Mouse (Mus musculus) testis, adult 2 months (tissue): ENCODE results near the gene Ghrhr. TPM values are rescaled to one million over a fixed set of nuclear protein-coding genes. Genes with fewer than 3 reads are reported as not detected.

Experiments
- H3K27ac ChIP-seq: fragments of 200-500 bp; 2 replicates; pipeline ENCODE4 v1.5.1; 2012; ENCODE audit warnings: low read depth, low read length; ENCODE audit not compliant: control insufficient read depth, insufficient read depth
- H3K27me3 ChIP-seq: fragments of 200-500 bp; 2 replicates; pipeline ENCODE4 v1.6.1; 2012; ENCODE audit warnings: mild to moderate bottlenecking, low read length, moderate library complexity; ENCODE audit not compliant: control insufficient read depth, insufficient read depth
- H3K36me3 ChIP-seq: fragments of 200-500 bp; 2 replicates; pipeline ENCODE4 v1.6.1; 2012; ENCODE audit warnings: mild to moderate bottlenecking, low read length; ENCODE audit not compliant: control insufficient read depth, insufficient read depth
- H3K4me1 ChIP-seq: fragments of 200-500 bp; 2 replicates; pipeline ENCODE4 v1.6.1; 2012; ENCODE audit warnings: low read length; ENCODE audit not compliant: control insufficient read depth, insufficient read depth
- H3K4me3 ChIP-seq: fragments of 200-500 bp; 2 replicates; pipeline ENCODE4 v1.5.1; 2012; ENCODE audit warnings: low read depth, mild to moderate bottlenecking, low read length, moderate library complexity, mixed read lengths; ENCODE audit not compliant: control insufficient read depth
- CTCF ChIP-seq: fragments of 200-500 bp; IDR thresholded peaks from 2 replicates; pipeline ENCODE4 v1.5.1; 2012; ENCODE audit warnings: low read depth, mild to moderate bottlenecking, inconsistent platforms, low read length, moderate library complexity; ENCODE audit not compliant: control insufficient read depth, insufficient read depth, insufficient replicate concordance
- POLR2A ChIP-seq: fragments of 200-500 bp; IDR thresholded peaks from 2 replicates; pipeline ENCODE4 v1.6.1; 2012; ENCODE audit warnings: low read depth, mild to moderate bottlenecking, inconsistent platforms, low read length, moderate library complexity; ENCODE audit not compliant: control insufficient read depth
- polyA plus RNA-seq: library from polyadenylated mRNA; depleted of rRNA; stranded (reverse); fragments of >200 nt; gene quantifications from 2 replicates; pipeline ENCODE4 v1.2.3, GENCODE M21; 2012; rRNA removed

Ghrhr gene
- not detected in 2 replicates for polyA plus RNA-seq

DNA sequence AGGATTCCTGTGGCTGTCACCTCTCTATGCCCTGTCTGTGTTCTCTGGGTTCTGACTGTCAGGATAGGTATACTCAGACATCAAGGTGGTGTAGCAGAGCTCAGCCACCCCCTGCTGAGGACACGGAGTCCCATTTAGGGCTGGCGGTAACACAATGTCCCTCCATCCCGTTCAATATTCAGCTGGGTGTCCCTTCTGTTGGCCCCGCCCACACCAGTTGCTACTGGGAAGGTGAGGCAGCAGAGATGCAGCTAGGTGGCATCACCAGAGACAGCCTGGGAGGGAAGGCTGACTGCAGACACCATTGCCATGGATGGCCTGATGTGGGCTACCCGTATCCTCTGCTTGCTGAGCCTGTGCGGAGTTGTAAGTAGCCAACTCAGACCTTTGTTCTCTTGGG lies at the start of gene Ghrhr:
Ghrhr (plus strand) TSS at position 220 of the 400 bp plus-strand sequence.
- H3K27ac ChIP-seq, result no peak within 1 kb of the TSS
- TF ChIP-seq POLR2A (no peak), CTCF (no peak)
- no peak within 1 kb of the TSS for H3K4me3 ChIP-seq
- H3K36me3 ChIP-seq, result no peaks in the 10 kb centered on the region
- no peaks in the 10 kb centered on the region for H3K27me3 ChIP-seq
- H3K4me1 ChIP-seq, result no peaks in the 10 kb centered on the region

DNA sequence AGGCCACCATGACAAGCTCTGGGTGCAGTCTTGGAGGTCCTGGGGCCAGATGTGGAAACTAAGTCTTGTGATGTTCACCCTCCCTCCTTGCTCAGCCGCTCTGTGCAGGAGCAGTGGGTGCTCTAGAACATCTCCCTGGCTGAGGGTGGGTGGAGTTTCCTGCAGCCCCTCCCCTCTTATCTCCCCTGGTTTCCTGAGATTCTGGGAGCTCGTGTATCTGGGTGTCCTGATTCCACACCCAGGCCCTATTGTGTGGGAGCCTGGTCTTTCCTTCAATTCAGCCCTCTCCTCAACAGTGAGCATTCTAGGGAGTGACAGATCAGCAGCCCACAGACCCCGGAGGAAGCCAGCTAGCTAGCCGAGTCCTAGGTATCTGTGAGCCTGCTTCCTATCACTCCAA lies 49.8 kb upstream of the Ghrhr start:
- H3K4me3 ChIP-seq, result no peak overlapping the region
- H3K4me1 ChIP-seq, result peaks cover 2% of the 10 kb centered on the region
- no peaks in the 10 kb centered on the region for H3K36me3 ChIP-seq
- no peaks in the 10 kb centered on the region for H3K27me3 ChIP-seq
- no peak overlapping the region for H3K27ac ChIP-seq
- TF ChIP-seq CTCF (no peak), POLR2A (no peak)

DNA sequence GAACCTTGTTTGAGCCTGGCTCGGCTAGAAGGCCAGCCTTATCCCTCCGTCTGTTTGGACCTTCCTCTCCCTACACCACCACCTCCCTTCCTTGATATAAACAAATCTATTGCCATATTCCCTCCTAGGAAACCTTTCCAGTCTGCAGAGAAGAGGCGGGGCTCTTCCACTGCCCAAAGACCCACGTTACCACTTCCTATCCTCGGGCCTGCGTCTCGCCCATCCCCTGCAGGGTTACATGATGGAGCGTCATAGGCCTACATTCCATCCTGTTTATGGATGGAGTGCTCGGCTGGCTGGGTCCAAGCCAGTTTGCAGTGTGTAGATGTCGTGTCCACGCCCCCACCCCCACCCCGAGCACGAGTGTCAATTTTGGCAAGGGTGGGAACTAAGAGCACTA lies 48.8 kb upstream of the Ghrhr start:
- no peak overlapping the region for H3K4me3 ChIP-seq
- no peaks in the 10 kb centered on the region for H3K36me3 ChIP-seq
- no peak overlapping the region for H3K27ac ChIP-seq
- H3K4me1 ChIP-seq, result peaks cover 2% of the 10 kb centered on the region
- no peaks in the 10 kb centered on the region for H3K27me3 ChIP-seq
- no peak for TF ChIP-seq CTCF
- no peak for TF ChIP-seq POLR2A

DNA sequence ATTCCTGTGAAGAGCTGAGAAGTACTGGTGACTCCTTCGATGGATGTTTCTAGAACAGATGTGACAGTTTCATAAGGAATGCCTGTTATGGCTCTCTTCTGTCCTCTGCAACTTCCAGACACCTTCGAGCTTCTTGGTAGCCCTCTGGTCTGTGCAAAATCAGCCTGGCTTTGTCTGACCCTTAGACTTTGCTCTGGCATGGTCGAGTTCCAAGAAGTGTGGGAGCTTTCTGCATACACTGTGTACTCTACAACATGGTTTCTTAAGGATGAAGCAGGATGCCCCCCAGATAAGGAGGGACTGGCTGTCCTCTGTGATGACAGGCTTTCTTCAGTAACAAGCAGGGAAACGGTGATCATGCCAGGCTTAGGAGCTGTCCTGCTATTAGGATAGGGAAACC lies 47.9 kb upstream of the Ghrhr start:
- Histone ChIP-seq H3K4me1 (peaks cover 2% of the 10 kb centered on the region), H3K27ac (no peak overlapping the region), H3K4me3 (no peak overlapping the region), H3K27me3 (no peaks in the 10 kb centered on the region), H3K36me3 (no peaks in the 10 kb centered on the region)
- TF ChIP-seq POLR2A (no peak), CTCF (no peak)

- Histone ChIP-seq H3K27ac (no peak overlapping the region), H3K4me3 (no peak overlapping the region), H3K27me3 (no peaks in the 10 kb centered on the region), H3K4me1 (peaks cover 2% of the 10 kb centered on the region), H3K36me3 (no peaks in the 10 kb centered on the region)
- TF ChIP-seq CTCF (no peak), POLR2A (no peak)
These were observed 44.8 kb upstream of the Ghrhr start for GRCm38 (mm10) chr6:55331315-55331714.

GRCm38 (mm10) chr6:55332100-55332772 lies 43.9 kb upstream of the Ghrhr start:
- H3K27ac ChIP-seq, result no peak overlapping the region

DNA sequence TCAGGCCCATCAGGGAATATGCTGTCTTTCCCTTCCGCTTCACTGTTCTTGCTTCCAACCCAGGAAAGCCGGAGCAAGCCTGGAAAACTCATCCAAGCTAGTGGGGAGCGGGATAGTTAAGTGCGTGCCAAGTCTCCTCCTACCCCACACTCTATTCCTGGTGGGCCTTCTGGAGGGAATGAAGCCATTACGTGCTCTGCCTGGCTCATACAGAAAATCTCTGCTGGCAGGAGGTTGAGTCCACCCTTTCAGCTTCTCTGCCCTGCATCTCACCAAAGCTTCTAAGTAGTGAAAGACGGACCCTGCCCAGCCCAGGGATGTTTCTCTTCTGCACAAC lies 43.4 kb upstream of the Ghrhr start:
- Histone ChIP-seq H3K4me1 (no peaks in the 10 kb centered on the region), H3K4me3 (no peak overlapping the region), H3K27me3 (no peaks in the 10 kb centered on the region), H3K36me3 (no peaks in the 10 kb centered on the region), H3K27ac (no peak overlapping the region)
- TF ChIP-seq CTCF, result no peak
- no peak for TF ChIP-seq POLR2A

More at GRCm38 (mm10) chr6:55332100-55332772, 43.9 kb upstream of the Ghrhr start:
- no peak for TF ChIP-seq CTCF
- no peak for TF ChIP-seq POLR2A
- Histone ChIP-seq H3K27me3 (no peaks in the 10 kb centered on the region), H3K4me3 (no peak overlapping the region), H3K4me1 (peaks cover 2% of the 10 kb centered on the region), H3K36me3 (no peaks in the 10 kb centered on the region)
